Mouse (Mus musculus) adipose tissue, adult 10 weeks (tissue): Measurements from ENCODE around the gene Tlr3. TPM values are rescaled to one million over a fixed set of nuclear protein-coding genes. Genes with fewer than 3 reads are reported as not detected.

Source experiments
- polyA plus RNA-seq: library from polyadenylated mRNA; stranded (reverse); fragments of 350-450 nt; fragmentation: Illumina TruSeq; extraction: RNeasy Lipid Tissue Mini Kit (QIAGEN cat#74804); gene quantifications from one replicate; pipeline ENCODE4 v1.2.3, GENCODE M21; 2014; ENCODE audit warnings: low read depth, low replicate concordance

Gene Tlr3
- polyA plus RNA-seq = 10.7 TPM

GRCm38 (mm10) chr8:45410882-45411281 is at the start of gene Tlr3:
TSS of gene Tlr3 (minus strand) at chr8:45411080.

GRCm38 (mm10) chr8:45381963-45382347 is 28.9 kb downstream of the Tlr3 start, which contains the start of gene Fam149a:
TSS of gene Fam149a (minus strand) at chr8:45382291.

Other genes starting within 250 kb of the Tlr3 start
- gene F11, start 149.0 kb downstream of the Tlr3 start, polyA plus RNA-seq = 0.20 TPM
- 1.1 TPM for gene Klkb1, start 116.2 kb downstream of the Tlr3 start, polyA plus RNA-seq
- gene Gm45753, start 102.6 kb downstream of the Tlr3 start, polyA plus RNA-seq = 0.20 TPM
- 15.4 TPM for gene Cyp4v3, start 77.9 kb downstream of the Tlr3 start, polyA plus RNA-seq
- gene Fam149a, start 28.8 kb downstream of the Tlr3 start, polyA plus RNA-seq = 10.1 TPM
- 46.3 TPM for gene Sorbs2, start 96.7 kb upstream of the Tlr3 start, polyA plus RNA-seq